Mouse (Mus musculus): ENCODE measurements around the gene Slc17a9. TPM values are rescaled to one million over a fixed set of nuclear protein-coding genes. Genes with fewer than 3 reads are reported as not detected.
"Not testable (repeated sequence)": the region's sequence is repeated elsewhere in the genome, so short reads cannot be mapped to it uniquely, and the experiment has no call there.

Slc17a9 gene
- total RNA-seq, 2 experiments from 2014 or later = 0.12 to 0.52 TPM

- peak; percentile 91 to 93 for DNase-seq (ENCODE audit: extremely low spot score in 1 of 2, low spot score in 1 of 2)
These were observed 15.2 kb upstream of the Slc17a9 start, which contains the start of the genes Dido1 and Gid8 for GRCm38 (mm10) chr2:180709923-180710272. Gene Dido1, minus strand, starts transcription at chr2:180709999. Gene Gid8, plus strand, starts transcription at chr2:180710117.

DNA sequence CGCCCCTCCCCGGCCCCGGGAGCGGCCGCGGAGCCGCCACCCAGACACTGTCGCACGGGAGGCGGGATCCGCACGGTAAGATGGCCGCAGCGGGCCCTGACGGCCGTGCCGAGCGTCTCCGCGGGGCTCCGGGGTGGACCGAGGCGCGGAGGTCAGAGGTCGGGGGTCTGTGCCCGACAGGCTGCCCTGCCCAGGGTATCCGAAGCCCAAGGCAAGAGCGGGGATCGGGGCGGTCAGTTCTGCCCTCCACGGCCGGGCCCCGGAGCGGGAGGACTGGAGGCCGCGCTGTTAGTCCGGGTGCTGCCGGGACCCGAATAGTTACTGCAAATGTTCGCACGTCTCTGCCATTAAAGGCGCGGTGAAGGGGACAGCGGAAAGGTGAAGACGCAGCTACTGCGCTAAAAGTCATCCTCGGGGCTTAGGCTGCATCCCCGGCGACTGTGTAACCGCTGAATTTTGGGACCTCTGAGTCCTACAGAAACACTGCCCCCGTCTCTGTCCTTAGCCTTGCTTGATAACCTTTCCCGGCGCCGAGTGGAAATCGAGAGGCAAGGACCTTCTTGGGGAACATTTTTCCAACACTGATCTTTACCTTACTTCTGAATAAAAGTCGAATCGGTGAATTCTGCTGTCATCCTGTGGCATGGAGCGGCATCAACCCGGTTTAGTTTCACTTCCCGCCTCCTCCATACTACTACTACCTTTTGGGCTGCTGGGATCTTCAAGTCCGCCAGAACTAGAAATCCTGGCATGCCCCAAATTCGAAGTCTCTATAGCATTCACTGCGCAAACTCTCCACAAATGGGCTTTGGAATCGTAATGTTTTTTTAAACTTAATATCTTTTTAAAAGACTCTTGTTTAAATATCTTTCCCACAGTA lies 14.5 kb upstream of the Slc17a9 start:
- peak; percentile 54 to 73 for DNase-seq (ENCODE audit: extremely low spot score in 1 of 2, low spot score in 1 of 2)

DNA sequence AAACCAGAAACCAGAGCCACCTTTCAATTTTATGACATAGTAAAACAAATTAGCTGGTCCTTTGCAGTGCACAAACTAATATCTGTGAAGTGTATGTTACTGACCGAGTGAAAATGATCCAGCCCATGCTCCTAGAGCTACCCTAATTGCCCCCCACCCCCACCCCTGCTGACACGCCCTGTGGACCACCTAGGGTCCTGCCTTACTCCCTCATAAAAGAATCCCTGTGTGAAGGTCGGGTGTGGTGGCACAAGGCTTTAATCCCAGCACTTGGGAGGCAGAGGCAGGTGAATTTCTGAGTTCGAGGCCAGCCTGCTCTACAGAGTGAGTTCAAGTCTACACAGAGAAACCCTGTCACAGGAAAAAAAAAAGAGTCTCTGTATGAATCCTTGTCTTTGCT lies 13.5 kb upstream of the Slc17a9 start:
- no peak for DNase-seq (ENCODE audit: extremely low spot score in 1 of 2, low spot score in 1 of 2)

GRCm38 (mm10) chr2:180712037-180712689 lies 12.9 kb upstream of the Slc17a9 start:
- no peak for DNase-seq (ENCODE audit: extremely low spot score in 1 of 2, low spot score in 1 of 2)

DNA sequence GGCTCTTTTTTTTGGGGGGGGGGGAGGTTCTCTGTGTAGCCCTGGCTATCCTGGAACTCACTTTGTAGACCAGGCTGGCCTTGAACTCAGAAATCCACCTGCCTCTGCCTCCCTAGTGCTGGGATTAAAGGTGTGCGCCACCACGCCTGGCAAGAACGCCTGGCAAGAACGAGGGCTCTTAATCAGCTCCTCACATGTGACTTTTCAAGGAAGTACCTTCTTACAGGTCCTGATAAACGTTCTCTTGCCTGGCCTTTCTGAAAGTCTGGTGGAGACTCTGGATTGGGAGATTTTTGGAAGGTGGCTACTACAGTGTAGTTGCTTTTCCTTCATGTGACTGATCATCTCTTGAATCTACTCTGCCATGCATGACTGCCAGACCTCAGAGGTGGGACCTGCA lies 2.3 kb upstream of the Slc17a9 start:
- not testable (repeated sequence) for DNase-seq (ENCODE audit: extremely low spot score in 1 of 2, low spot score in 1 of 2)

DNA sequence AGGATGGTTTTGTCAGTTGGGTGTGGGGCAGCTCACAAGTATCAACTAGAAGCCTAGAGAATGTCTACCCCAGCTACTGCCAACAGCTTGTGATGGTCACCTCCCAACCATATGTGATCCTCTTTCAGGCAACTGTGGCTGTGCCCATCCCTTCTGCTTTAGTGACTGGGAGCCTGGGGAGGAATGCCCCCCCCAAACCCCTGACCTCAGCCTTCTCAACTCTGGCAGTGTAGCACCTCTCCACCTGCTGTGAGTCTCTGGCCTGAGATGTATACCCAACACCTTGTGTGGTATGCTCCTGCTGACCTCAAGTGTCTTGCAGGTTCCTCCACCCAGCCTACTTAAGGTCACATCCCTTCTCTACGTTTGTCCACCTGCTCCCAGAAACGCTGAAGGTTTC lies 1.2 kb upstream of the Slc17a9 start:
- no peak for DNase-seq (ENCODE audit: extremely low spot score in 1 of 2, low spot score in 1 of 2)

DNA sequence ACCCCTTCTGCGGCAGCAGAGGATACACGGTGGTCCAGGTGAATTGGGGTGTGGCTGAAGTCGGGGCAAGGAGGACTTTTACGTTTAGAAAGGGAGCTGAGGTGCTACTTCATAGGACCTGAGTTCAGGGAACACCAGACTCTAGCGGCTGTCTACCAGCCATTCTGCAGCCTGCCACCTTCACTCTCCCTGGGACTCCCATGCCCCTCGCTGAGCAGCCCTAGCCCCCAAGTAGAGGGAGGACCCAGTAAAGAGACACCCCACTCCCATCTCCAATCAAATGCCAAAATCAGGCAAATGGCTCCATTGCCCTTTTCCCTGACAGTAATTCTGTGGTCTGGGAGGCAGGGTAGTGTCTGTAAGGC lies 333 bp downstream of the Slc17a9 start:
- no peak for DNase-seq (ENCODE audit: extremely low spot score in 1 of 2, low spot score in 1 of 2)

DNA sequence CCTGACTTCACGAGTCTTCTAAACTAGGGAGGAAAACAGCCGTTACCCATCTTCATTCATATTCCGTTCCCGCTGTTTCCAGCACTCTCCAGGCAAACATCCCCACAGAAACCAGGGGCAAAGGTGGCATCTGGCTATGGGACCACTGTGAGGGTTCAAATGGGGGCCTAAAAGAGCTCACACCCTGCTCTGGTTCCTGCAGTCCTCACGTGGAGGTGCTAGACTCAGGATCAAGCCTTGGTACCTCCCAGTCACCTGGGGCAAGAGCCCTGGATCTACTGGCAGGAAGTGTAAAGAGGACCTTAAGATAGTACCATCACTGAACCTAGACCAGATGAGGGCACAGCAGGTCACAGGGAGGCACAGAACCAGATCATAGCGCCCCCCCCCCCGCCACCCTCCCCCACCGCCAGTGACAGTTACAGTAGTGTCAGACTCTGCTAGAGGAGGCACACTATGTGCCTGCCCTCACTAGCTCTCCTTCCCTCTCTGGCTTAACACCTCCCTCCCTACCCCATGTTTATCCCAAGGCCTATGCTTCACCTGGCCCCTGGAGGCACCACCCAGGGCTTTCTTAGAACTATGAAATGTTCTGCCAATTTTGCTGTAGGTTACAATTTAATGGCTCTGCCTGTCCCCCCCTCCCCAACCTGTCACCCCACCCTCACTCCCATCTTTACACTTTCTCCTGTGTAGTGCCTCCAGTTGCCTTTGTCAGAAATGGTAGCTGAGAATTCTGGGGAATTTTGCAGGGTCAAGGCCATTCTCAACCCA lies 980 bp downstream of the Slc17a9 start:
- no peak for DNase-seq (ENCODE audit: extremely low spot score in 1 of 2, low spot score in 1 of 2)

- DNase-seq (ENCODE audit: extremely low spot score in 1 of 2, low spot score in 1 of 2) = no peak
These were observed 1.8 kb downstream of the Slc17a9 start for GRCm38 (mm10) chr2:180726658-180727442.

DNA sequence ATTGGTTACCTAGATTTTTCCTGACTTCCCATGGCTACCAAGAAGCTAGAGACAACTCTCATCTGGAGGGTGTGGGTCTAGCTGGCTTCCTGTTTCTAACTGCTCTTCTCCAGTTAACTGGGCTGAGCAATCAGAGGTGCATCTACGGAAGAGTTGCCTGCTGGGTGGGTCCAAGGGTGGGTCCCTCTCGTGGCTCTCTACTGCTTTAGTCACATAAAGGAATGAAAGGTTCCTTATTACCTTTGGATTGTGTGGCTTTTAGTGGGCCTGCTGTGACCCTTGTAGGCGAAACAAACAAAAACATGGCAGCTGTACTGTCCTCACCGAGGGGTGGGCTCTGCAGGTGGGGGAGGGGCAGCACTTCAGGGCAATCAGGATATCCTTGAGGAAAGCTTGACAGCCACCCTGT lies 2.6 kb downstream of the Slc17a9 start:
- DNase-seq (ENCODE audit: extremely low spot score in 1 of 2, low spot score in 1 of 2) = no peak

GRCm38 (mm10) chr2:180731036-180731435 lies 6.0 kb downstream of the Slc17a9 start:
- DNase-seq (ENCODE audit: extremely low spot score in 1 of 2, low spot score in 1 of 2) = no peak

- no peak for DNase-seq (ENCODE audit: extremely low spot score in 1 of 2, low spot score in 1 of 2)
These were observed 6.9 kb downstream of the Slc17a9 start for GRCm38 (mm10) chr2:180731984-180732383.

DNA sequence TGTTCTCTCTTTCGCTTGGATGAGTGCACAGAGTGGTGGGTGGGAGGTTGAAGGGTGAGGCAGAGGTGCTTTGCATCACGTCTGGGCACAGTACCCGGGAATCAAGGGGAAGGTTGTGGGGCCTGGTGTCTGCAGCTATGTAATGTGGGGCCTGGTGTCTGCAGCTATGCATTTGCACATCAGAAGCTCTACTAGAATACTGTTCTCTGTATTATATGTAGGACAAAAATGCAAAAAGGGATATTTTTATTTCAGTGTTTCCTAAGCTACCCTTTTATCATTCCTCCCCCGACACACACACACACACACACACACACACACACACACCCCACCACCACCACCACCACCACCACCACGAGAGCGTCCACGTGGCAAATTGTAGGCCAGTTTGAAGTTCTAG lies 10.2 kb downstream of the Slc17a9 start:
- DNase-seq (ENCODE audit: extremely low spot score in 1 of 2, low spot score in 1 of 2) = no peak

GRCm38 (mm10) chr2:180737984-180738383 lies 12.9 kb downstream of the Slc17a9 start:
- no peak for DNase-seq (ENCODE audit: extremely low spot score in 1 of 2, low spot score in 1 of 2)

GRCm38 (mm10) chr2:180740349-180740748 lies 15.3 kb downstream of the Slc17a9 start:
- DNase-seq (ENCODE audit: extremely low spot score in 1 of 2, low spot score in 1 of 2) = no peak

DNA sequence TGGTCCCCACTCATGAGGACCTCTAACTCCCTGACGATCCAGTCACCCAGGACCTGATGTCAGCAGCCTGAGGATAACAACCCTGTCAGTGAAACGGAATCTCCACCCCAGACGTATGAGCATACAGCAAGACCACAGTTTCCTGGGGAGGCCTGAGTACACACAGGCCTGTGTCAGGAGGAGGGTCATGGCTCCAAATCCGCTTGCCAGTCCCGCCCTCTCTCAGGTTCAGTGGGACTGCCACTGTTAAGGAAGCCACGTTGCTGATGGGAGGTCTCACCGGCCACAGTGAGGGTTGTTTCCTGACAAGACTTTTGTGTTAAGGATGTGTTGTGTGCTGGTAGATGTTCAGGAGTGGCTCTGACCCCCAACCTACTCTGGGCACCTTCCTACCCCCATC lies 16.4 kb downstream of the Slc17a9 start:
- DNase-seq (ENCODE audit: extremely low spot score in 1 of 2, low spot score in 1 of 2) = no peak

DNA sequence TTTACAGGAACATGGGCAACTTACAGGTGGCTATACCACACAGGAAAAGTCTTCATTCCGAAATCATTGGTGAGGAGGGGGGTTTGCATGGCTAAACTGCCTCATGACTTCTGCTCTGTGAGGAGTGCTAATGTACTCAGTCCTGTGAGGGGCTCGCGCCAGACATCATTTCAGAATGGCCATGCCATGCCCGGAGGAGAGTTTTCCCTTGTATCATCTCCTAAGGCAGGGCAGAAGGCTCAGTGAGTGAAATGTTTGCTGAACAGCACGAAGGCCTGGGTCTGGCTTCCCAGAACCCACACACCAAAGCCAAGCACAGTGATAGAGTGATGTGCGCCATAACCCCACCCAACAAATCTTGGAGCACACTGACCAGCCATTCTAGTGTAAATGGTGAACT lies 17.8 kb downstream of the Slc17a9 start:
- no peak for DNase-seq (ENCODE audit: extremely low spot score in 1 of 2, low spot score in 1 of 2)

- no peak for DNase-seq (ENCODE audit: extremely low spot score in 1 of 2, low spot score in 1 of 2)
These were observed 18.3 kb downstream of the Slc17a9 start for GRCm38 (mm10) chr2:180743321-180743720.

DNA sequence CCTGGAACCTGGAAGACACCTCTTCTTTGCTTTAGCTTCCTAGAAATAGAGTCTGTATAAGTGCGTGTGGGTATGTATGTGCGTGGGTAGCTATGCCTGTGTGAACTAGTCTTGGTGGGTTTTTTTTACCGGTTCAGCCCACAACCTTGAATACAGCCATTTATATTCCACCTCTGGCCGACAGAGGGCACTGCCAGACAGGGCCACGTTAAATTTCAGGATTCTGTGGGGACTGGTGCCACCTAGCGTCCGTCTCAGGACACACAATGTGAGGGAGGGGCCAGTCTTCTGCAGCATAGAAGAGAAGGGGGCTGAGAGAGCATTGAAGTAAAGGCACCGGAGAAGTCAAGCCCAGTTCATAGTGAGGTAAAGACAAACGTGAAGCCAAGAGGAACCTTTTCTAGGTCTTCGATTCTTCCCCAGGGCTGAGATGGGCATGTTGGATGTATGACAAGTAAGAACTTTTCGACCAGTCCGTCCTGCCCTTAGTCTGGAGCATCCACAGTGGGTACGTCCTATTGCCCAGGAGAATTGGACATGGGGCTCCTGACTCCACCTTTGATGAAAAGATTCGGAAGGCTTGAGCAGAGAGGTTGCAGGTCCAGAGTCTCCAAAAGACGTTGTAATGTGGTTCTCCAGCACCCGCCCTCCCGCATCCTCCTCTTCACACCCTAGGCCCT lies 20.3 kb downstream of the Slc17a9 start:
- peak; percentile 80 to 96 for DNase-seq (ENCODE audit: extremely low spot score in 1 of 2, low spot score in 1 of 2)

All from layer of hippocampus, postnatal 25 days (tissue).